8 mouse cellular contexts compared by ENCODE assay signal in genomic region chrX:103529185-103529584, GRCm38 (mm10).
DNase-seq lines count a peak whose midpoint lies in the region; ATAC-seq and TF ChIP-seq lines count a peak whose summit lies in the region.

No protein-coding gene starts in this region.

- no peak for TF ChIP-seq CTCF in liver, adult 2 months (IDR thresholded peaks at IDR 0.05; ENCODE audit: low read depth, low read length)
- no peak for TF ChIP-seq CTCF in midbrain, postnatal 0 days (IDR thresholded peaks at IDR 0.05)

- peak overlapping the region; percentile 55 for H3K4me2 ChIP-seq in heart, embryonic 11.5 days
- H3K4me2 ChIP-seq in kidney, embryonic 14.5 days (replicated peaks; ENCODE audit: low read depth, low read length): peak overlapping the region; percentile 40
- peak overlapping the region; percentile 43 for H3K4me2 ChIP-seq in midbrain, postnatal 0 days (ENCODE audit: low read depth, low read length, poor library complexity, severe bottlenecking)

- H3K27me3 ChIP-seq in erythroblast, embryonic 14.5 days (ENCODE audit: control insufficient read depth): peaks cover 20% of the 10 kb centered on the region
- no peaks in the 10 kb centered on the region for H3K27me3 ChIP-seq in heart, embryonic 11.5 days (ENCODE audit: control insufficient read depth, insufficient read depth, low read length)
- no peaks in the 10 kb centered on the region for H3K27me3 ChIP-seq in kidney, embryonic 14.5 days (ENCODE audit: control insufficient read depth, insufficient read depth, low read length)
- no peaks in the 10 kb centered on the region for H3K27me3 ChIP-seq in liver, adult 2 months (ENCODE audit: control insufficient read depth, insufficient read depth, low read length)
- no peaks in the 10 kb centered on the region for H3K27me3 ChIP-seq in midbrain, postnatal 0 days (ENCODE audit: insufficient read depth, low read length)

- H3K4me1 ChIP-seq in brown adipose tissue, adult 24 weeks (ENCODE audit: control insufficient read depth, insufficient read depth, insufficient read length, low read length): no peaks in the 10 kb centered on the region
- peaks cover 2% of the 10 kb centered on the region; the same call in 1 of the 2 replicates for H3K4me1 ChIP-seq in erythroblast, embryonic 14.5 days (ENCODE audit: control insufficient read depth)
- 0 out of 2 replicates have a peak, but pooled peaks cover 3% of the 10 kb centered on the region for H3K4me1 ChIP-seq in heart, embryonic 11.5 days (ENCODE audit: control insufficient read depth, insufficient read depth, low read length)
- H3K4me1 ChIP-seq in kidney, embryonic 14.5 days (ENCODE audit: control insufficient read depth, insufficient read depth, low read length): no peaks in the 10 kb centered on the region
- peaks cover 2% of the 10 kb centered on the region for H3K4me1 ChIP-seq in liver, adult 2 months (ENCODE audit: control insufficient read depth, insufficient read depth, low read length)
- H3K4me1 ChIP-seq in midbrain, postnatal 0 days (ENCODE audit: insufficient read depth, low read length): no peaks in the 10 kb centered on the region

- peak; percentile 72 for DNase-seq in CD4-positive helper T cell, adult 2 months (ENCODE audit: low read depth, low spot score)
- peak; percentile 36 for DNase-seq in liver, adult 2 months (ENCODE audit: extremely low read depth, low read depth, low spot score)
- DNase-seq in midbrain, postnatal 0 days (ENCODE audit: low spot score): peak; percentile 83
- peak; percentile 71 to 85 for DNase-seq in spleen, postnatal 4 days (ENCODE audit: low spot score in 2 of 2)

- no peaks in the 10 kb centered on the region for H3K36me3 ChIP-seq in erythroblast, embryonic 14.5 days (ENCODE audit: control insufficient read depth)
- no peaks in the 10 kb centered on the region for H3K36me3 ChIP-seq in heart, embryonic 11.5 days (ENCODE audit: control insufficient read depth, insufficient read depth, low read length)
- no peaks in the 10 kb centered on the region for H3K36me3 ChIP-seq in kidney, embryonic 14.5 days (ENCODE audit: control insufficient read depth, insufficient read depth, low read length)
- H3K36me3 ChIP-seq in liver, adult 2 months (ENCODE audit: control insufficient read depth, insufficient read depth, low read length): no peaks in the 10 kb centered on the region
- no peaks in the 10 kb centered on the region for H3K36me3 ChIP-seq in midbrain, postnatal 0 days (ENCODE audit: insufficient read depth, low read length)

- no peaks in the 10 kb centered on the region for H3K9me3 ChIP-seq in erythroblast, embryonic 14.5 days (ENCODE audit: control insufficient read depth, low read length)
- no peaks in the 10 kb centered on the region for H3K9me3 ChIP-seq in heart, embryonic 11.5 days (replicated peaks; ENCODE audit: control insufficient read depth, low read length)
- H3K9me3 ChIP-seq in kidney, embryonic 14.5 days (ENCODE audit: control insufficient read depth, low read length): no peaks in the 10 kb centered on the region
- no peaks in the 10 kb centered on the region for H3K9me3 ChIP-seq in midbrain, postnatal 0 days (ENCODE audit: low read length)

- TF ChIP-seq POLR2A in liver, adult 2 months (IDR thresholded peaks at IDR 0.05; ENCODE audit: extremely low read depth, insufficient read depth, low read length): no peak

- WGBS in heart, embryonic 11.5 days (ENCODE audit: insufficient replicate concordance): under 1% methylated on average over 23 of the region's 23 CpGs
- 2% methylated on average over 23 of the region's 23 CpGs for WGBS in kidney, embryonic 14.5 days
- under 1% methylated on average over 16 of the region's 23 CpGs for WGBS in liver, adult 2 months
- 2% methylated on average over 14 of the region's 23 CpGs for WGBS in midbrain, postnatal 0 days

- peak; percentile 49; the same call in 1 of the 2 replicates for ATAC-seq in heart, embryonic 11.5 days (replicated peaks; ENCODE audit: insufficient number of reproducible peaks, low FRiP score, low TSS enrichment)
- ATAC-seq in kidney, embryonic 14.5 days (ENCODE audit: low FRiP score, low TSS enrichment): peak; percentile 91
- peak; percentile 73; the same call in 1 of the 2 replicates for ATAC-seq in midbrain, postnatal 0 days (ENCODE audit: low FRiP score)

- peak overlapping the region; percentile 38 for H3K4me3 ChIP-seq in brown adipose tissue, adult 24 weeks (ENCODE audit: insufficient read depth, low read depth, low read length)
- peak overlapping the region; percentile 44 for H3K4me3 ChIP-seq in erythroblast, embryonic 14.5 days (replicated peaks)
- H3K4me3 ChIP-seq in heart, embryonic 11.5 days (ENCODE audit: low read depth, low read length): peak overlapping the region; percentile 12; the same call in 1 of the 2 replicates
- H3K4me3 ChIP-seq in kidney, embryonic 14.5 days (ENCODE audit: low read length): peak overlapping the region; percentile 22
- H3K4me3 ChIP-seq in liver, adult 2 months (ENCODE audit: insufficient read depth, low read depth, low read length): peak overlapping the region; percentile 11; the same call in 1 of the 2 replicates
- H3K4me3 ChIP-seq in midbrain, postnatal 0 days (ENCODE audit: low read depth, low read length): peak overlapping the region; percentile 16; the same call in 1 of the 2 replicates

- no peaks in the 10 kb centered on the region for H3K79me2 ChIP-seq in liver, adult 2 months (ENCODE audit: control insufficient read depth, insufficient read depth, low read length)

- H3K27ac ChIP-seq in brown adipose tissue, adult 24 weeks (replicated peaks; ENCODE audit: low read depth, low read length): 0 out of 2 replicates have a peak overlapping the region, but pooled peaks have one; percentile 11
- no peak overlapping the region for H3K27ac ChIP-seq in heart, embryonic 11.5 days (ENCODE audit: low read depth, low read length)
- no peak overlapping the region for H3K27ac ChIP-seq in kidney, embryonic 14.5 days (ENCODE audit: low read depth, low read length)
- H3K27ac ChIP-seq in liver, adult 2 months (replicated peaks; ENCODE audit: insufficient read depth, low read depth, low read length): no peak overlapping the region
- H3K27ac ChIP-seq in midbrain, postnatal 0 days (ENCODE audit: low read depth, low read length): 0 out of 2 replicates have a peak overlapping the region, but pooled peaks have one; percentile 18

- 0 out of 2 replicates have a peak overlapping the region, but pooled peaks have one; percentile 5 for H3K9ac ChIP-seq in heart, embryonic 11.5 days (ENCODE audit: low read depth, low read length)
- H3K9ac ChIP-seq in kidney, embryonic 14.5 days (ENCODE audit: low read depth, low read length): no peak overlapping the region
- peak overlapping the region; percentile 50; the same call in 1 of the 2 replicates for H3K9ac ChIP-seq in liver, adult 2 months (ENCODE audit: low read depth, low read length)
- no peak overlapping the region for H3K9ac ChIP-seq in midbrain, postnatal 0 days (replicated peaks; ENCODE audit: low read length, poor library complexity, severe bottlenecking)

Comparison
In these comparisons a context has a peak if more than half of its experiments do, and no peak if none do; other contexts are left out.
1. H3K27ac ChIP-seq: peak in brown adipose tissue, adult 24 weeks (single experiment) and midbrain, postnatal 0 days (single experiment); none in heart, embryonic 11.5 days (single experiment), kidney, embryonic 14.5 days (single experiment) and liver, adult 2 months (single experiment).
2. H3K9ac ChIP-seq: peak in heart, embryonic 11.5 days (single experiment) and liver, adult 2 months (single experiment); none in kidney, embryonic 14.5 days (single experiment) and midbrain, postnatal 0 days (single experiment).
3. Peak in every context shown above with its lines, with median percentiles within 50 percentile points of each other: DNase-seq, H3K4me3 ChIP-seq, ATAC-seq and H3K4me2 ChIP-seq.